10 mouse cellular contexts compared by ENCODE assay signal in the genomic region with DNA sequence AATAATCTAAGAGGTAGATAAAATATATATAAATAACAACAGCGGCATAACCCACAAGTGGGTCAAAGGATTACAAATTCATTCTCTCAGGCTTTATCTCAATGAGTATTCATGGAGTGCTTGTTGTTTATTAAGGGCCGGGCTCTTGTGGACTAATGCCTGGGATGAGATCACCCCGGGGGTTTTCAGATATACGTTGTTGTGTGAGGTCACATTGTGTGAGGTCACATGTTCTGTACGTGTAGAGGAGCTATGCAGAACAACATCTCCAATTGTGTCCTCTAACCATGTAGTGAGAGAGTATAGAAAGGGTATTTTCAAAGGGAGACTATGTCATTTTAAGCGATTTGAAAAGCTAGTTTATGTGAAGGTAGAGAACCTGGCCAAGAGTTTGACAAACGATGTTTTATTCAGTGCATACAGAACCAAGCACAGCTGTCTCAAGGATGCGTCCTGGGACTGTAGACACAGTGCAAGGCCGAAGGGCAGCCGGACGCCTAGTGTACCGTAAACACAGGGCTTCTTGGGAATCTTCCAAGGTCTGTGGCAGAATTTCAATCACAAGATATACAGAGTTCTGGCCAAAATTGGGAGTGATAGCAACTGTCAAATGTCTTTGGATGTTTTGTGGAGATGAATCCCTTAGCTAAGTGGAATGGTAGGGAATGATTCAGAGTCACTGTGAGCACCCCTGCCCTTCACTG.
DNase-seq lines count a peak whose midpoint lies in the region; ATAC-seq and TF ChIP-seq lines count a peak whose summit lies in the region.
"Had no signal": no experiment of that assay in that cellular context is flagged by ENCODE, and none has a peak within 500 bp of the region (broad histone marks: within the 10 kb centered on the region; RNA-seq: fewer than 3 reads in every experiment).

No protein-coding gene starts in this region.

- H3K27ac ChIP-seq in lung, embryonic 14.5 days (ENCODE audit: low read depth): no peak overlapping the region
- peak overlapping the region; percentile 3; the same call in 1 of the 2 replicates for H3K27ac ChIP-seq in stomach, embryonic 15.5 days
- H3K27ac ChIP-seq in liver, embryonic 11.5 days (ENCODE audit: low read depth, low read length): no peak overlapping the region
- H3K27ac ChIP-seq: heart, embryonic 13.5 days; limb, embryonic 15.5 days had no signal

- no peak for TF ChIP-seq CTCF in lung, embryonic 14.5 days (IDR thresholded peaks at IDR 0.05; ENCODE audit: low read depth)

- H3K4me2 ChIP-seq in lung, embryonic 14.5 days: no peak overlapping the region
- H3K4me2 ChIP-seq in stomach, embryonic 15.5 days: no peak overlapping the region
- no peak overlapping the region for H3K4me2 ChIP-seq in liver, embryonic 11.5 days

- peak; percentile 35 for DNase-seq in heart, adult 8-10 months (ENCODE audit: low spot score)
- no peak for DNase-seq in heart, postnatal 25 days (ENCODE audit: low spot score)
- DNase-seq in retina, adult 2 months (ENCODE audit: low read depth, low spot score): peak; percentile 11
- no peak for DNase-seq in retina, embryonic 14.5 days (ENCODE audit: low spot score)
- DNase-seq in lung, embryonic 14.5 days: peak; percentile 93
- DNase-seq in liver, embryonic 11.5 days (ENCODE audit: low spot score): no peak

- H3K4me3 ChIP-seq in lung, embryonic 14.5 days (ENCODE audit: low read depth, low read length): no peak overlapping the region
- no peak overlapping the region for H3K4me3 ChIP-seq in stomach, embryonic 15.5 days (replicated peaks)
- H3K4me3 ChIP-seq in liver, embryonic 11.5 days (ENCODE audit: low read depth, low read length): no peak overlapping the region
- H3K4me3 ChIP-seq: heart, embryonic 13.5 days; limb, embryonic 15.5 days had no signal

- no peaks in the 10 kb centered on the region for H3K4me1 ChIP-seq in lung, embryonic 14.5 days (ENCODE audit: insufficient read depth)
- 0 out of 2 replicates have a peak, but pooled peaks cover 9% of the 10 kb centered on the region for H3K4me1 ChIP-seq in stomach, embryonic 15.5 days
- H3K4me1 ChIP-seq in liver, embryonic 11.5 days (replicated peaks; ENCODE audit: control insufficient read depth, insufficient read depth, low read length): 0 out of 2 replicates have a peak, but pooled peaks cover 2% of the 10 kb centered on the region

- intact Hi-C loops in heart, postnatal 25 days (cut with DNase I): no loop called here

- H3K9me3 ChIP-seq in lung, embryonic 14.5 days (ENCODE audit: low read depth, low read length): no peaks in the 10 kb centered on the region
- H3K9me3 ChIP-seq in stomach, embryonic 15.5 days: no peaks in the 10 kb centered on the region
- H3K9me3 ChIP-seq in liver, embryonic 11.5 days (ENCODE audit: control insufficient read depth, low read length): no peaks in the 10 kb centered on the region
- H3K9me3 ChIP-seq: heart, embryonic 13.5 days; limb, embryonic 15.5 days had no signal

- H3K36me3 ChIP-seq in lung, embryonic 14.5 days (ENCODE audit: insufficient read depth): no peaks in the 10 kb centered on the region
- no peaks in the 10 kb centered on the region for H3K36me3 ChIP-seq in stomach, embryonic 15.5 days
- no peaks in the 10 kb centered on the region for H3K36me3 ChIP-seq in liver, embryonic 11.5 days (ENCODE audit: control insufficient read depth, insufficient read depth, low read length)
- H3K36me3 ChIP-seq: heart, embryonic 13.5 days; limb, embryonic 15.5 days had no signal

- no peaks in the 10 kb centered on the region for H3K27me3 ChIP-seq in lung, embryonic 14.5 days (ENCODE audit: insufficient read depth, low read length)
- H3K27me3 ChIP-seq in stomach, embryonic 15.5 days (replicated peaks): no peaks in the 10 kb centered on the region
- H3K27me3 ChIP-seq in liver, embryonic 11.5 days (replicated peaks; ENCODE audit: control insufficient read depth, insufficient read depth, low read length): no peaks in the 10 kb centered on the region
- H3K27me3 ChIP-seq: heart, embryonic 13.5 days; limb, embryonic 15.5 days had no signal

- peak; percentile 95 for ATAC-seq in lung, embryonic 14.5 days (ENCODE audit: insufficient read depth)
- no peak for ATAC-seq in stomach, embryonic 15.5 days (ENCODE audit: insufficient read depth, low FRiP score, low read depth)
- no peak for ATAC-seq in activated CD4-positive, CD25-positive, alpha-beta regulatory T cell, adult 4 months
- ATAC-seq in liver, embryonic 11.5 days (replicated peaks; ENCODE audit: low FRiP score): no peak

- 39% methylated on average over 12 of the region's 12 CpGs for whole genome bisulfite sequencing in lung, embryonic 14.5 days
- 50% methylated on average over 12 of the region's 12 CpGs for WGBS in stomach, embryonic 15.5 days
- 86% methylated on average over 12 of the region's 12 CpGs for WGBS in liver, embryonic 11.5 days

- no peak overlapping the region for H3K9ac ChIP-seq in lung, embryonic 14.5 days
- H3K9ac ChIP-seq in stomach, embryonic 15.5 days: no peak overlapping the region
- H3K9ac ChIP-seq in liver, embryonic 11.5 days (ENCODE audit: low read depth, low read length): no peak overlapping the region
- H3K9ac ChIP-seq: heart, embryonic 13.5 days; limb, embryonic 15.5 days had no signal

Comparison
In these comparisons a context has a peak if more than half of its experiments do, and no peak if none do; other contexts are left out.
1. DNase-seq: peak in heart, adult 8-10 months (single experiment), retina, adult 2 months (single experiment) and lung, embryonic 14.5 days (single experiment); none in heart, postnatal 25 days (single experiment), retina, embryonic 14.5 days (single experiment) and liver, embryonic 11.5 days (single experiment).